Mouse (Mus musculus): ENCODE data around the gene Neb. TPM values are rescaled to one million over a fixed set of nuclear protein-coding genes. Genes with fewer than 3 reads are reported as not detected.
A peak's percentile ranks its signal among the peaks of the same experiment; 100 is the strongest.

Neb gene
- polyA plus RNA-seq, 3 experiments from 2014 or later, result 12.6 to 22.0 (median 14.4) TPM

DNA sequence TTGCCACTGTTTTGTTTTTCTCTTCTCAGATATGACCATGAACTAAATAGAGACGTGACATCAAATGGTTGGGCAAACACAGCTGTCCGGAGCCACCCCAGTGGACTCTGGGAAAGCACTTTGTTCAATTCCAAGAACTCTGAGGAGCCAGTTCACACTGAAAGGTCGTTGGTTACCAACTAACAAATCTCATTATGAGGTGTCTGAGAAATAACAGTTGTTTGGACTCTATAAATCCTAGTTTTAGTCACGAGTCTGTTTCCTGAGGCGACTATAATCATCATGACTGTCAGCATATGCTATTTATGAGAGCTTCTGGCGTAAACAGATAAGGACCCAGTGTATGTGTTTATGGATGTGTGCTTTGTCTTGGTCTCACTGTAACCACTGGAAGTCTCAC lies 5.8 kb downstream of the Neb start:
- no peak for ATAC-seq

DNA sequence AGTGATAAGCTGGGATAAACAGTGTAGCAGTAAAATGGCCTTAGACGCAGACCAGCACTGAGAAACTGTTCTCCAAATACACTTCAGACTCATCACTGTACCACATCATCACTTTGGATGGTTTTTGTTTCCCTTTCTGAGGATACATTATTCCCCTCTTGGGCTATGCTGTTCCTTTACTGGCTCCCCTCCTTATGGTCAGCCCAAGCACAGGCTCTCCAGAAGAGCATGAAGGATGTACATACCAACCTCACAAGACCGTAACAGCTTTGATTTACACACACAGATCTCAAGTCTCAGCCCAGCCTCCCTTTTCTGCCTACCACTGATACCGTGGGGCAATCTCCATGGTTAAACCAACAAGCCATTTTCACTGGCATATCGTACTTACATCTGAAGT lies 6.2 kb downstream of the Neb start:
- no peak for ATAC-seq

DNA sequence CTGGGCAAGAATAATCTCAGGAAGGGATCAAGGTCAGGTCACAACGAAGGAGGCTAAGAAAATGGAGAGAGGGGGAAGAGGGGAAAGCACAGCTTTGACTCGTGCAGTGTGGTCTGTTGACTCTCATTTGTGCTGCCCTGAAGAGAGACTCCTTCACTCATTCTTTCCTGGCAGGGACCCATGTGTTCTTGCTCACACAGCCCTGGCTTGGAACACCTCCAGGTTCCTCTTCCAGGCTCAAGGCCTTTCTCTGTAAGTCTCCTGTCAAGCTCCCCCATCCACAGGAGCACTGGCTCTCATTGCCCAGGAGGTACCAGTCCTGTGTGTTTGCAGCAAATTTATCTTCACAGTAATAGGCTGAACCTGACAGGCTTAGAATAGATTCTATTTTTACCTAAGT lies 7.2 kb downstream of the Neb start:
- ATAC-seq, result no peak

DNA sequence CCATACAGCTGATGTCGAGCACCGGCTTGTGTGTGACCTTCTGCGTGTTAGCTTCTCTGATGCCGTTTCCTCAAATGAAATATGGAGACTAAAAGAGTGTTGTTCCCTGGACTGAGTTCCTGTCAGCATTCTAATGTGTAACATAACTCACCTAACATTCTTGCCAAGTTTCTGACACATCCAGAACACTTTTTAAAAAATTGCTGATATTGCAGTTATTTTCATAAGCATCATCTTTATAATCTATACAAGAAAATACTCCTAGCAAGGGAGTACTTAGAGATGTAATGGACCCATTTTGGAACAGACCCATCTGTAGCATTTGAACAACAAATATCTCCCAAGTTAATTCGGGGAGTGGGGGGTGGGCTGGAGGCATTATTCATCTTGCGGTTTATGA lies 8.7 kb downstream of the Neb start:
- no peak for ATAC-seq

DNA sequence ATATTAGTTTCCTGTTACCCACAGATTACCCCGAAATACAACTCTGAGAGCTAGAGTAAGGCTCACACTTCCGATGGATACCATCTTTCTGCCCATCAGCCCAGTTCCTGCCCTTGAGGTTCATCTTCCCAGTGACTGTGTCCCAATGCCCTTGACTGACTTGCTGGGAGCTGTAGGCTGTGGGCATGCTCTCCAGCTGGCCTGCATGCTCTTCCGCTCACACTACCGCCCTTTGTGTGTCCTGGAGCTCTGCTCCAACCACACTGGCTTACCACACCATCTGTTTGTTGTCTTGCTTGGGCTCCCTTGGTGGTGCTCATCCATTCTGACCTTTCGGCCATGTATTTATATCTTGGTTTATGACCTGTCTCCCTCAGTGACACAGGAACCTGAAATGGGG lies 10.6 kb downstream of the Neb start:
- ATAC-seq, result no peak

DNA sequence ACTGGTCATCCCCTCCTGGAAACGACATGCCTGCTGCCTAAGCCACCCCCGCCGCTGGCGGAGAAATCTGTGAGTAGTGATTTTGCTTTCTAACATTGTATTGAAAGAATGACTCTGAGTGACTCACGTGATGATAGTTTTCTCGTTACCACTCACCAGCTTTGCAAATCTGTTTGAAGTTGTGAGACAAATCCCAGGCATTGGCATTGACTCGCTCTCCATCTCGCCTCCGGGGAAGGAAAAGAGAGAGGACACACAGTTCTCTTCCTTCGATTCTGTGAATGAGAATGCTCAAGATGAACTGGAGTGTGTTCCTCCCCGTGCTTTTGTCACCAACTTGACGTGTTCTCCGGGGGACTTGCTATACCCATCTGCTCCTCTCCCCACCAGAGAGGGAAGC lies 11.0 kb downstream of the Neb start:
- no peak for ATAC-seq

DNA sequence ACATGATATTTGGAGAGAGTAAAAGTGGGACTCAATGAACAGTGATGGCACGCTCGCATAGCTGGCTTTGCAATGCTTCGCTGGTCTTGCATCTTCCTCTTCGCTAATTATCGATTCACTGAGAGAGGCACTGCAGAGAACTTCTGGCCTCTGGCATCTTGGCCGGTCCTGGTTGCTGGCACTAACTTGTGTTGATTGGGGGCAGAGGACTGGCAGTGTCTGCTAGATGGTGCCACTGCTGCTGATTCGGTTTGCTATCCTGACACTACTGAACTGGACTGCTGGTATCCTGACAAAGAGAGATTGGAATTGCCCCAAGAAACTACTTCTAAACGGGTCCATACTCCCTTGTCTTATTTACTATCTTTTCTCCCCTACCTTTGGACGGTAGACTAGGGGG lies 17.2 kb downstream of the Neb start:
- no peak for ATAC-seq

DNA sequence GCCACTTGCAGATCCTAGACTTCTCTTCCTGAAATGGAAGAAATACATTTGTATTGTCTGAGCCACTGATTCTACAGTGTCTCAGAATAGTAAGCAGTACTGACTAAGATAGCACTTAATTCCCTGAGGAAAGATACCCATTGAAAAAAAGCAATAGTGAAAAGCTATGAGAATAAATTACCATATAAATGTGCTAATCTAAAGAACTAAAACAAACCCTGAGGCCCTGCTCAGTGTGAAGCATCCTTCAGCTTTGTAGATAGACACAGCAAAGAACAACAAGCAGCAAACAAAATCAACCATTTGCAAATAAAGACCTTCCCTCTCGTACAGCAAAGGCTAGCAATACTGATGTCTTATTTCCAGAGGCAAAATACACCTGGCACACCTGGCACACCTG lies 18.6 kb downstream of the Neb start:
- no peak for ATAC-seq

DNA sequence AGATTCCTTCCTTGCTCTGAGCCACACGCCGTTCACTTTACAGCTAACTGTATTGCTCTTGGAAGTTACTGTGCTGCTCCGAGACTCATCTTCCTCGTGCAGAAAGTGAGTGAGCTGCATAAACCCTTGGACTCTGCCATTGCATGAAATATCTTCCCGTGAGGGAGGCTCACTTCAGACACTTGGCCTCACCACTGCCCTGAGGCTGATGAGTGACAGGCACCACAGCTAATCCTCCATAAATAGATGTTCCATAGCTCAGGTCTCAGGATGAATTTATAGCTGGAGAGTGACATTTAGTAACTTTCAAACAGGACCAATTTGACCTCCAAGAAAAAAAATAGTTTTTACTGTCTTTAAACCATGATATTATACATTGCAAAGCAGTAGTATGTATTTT lies 20.1 kb downstream of the Neb start:
- no peak for ATAC-seq

DNA sequence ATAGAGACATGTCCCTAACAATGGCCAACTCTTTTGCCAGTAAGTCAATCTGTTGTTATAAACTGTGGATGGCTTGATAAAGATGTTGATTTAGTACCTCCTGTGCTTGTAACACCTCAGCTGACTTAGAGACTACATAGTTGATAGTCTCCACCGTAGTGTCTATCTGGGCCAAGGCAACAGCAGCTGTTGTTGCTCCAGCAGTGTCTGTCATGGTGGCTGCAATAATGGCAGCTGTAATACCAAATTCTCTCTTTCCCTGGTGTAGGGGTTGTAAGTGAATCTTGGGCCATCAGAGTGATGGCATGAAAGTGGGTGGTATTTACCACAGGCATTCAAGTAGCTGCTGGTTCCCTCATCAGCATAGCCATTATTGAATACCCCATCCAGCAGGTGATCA lies 27.2 kb downstream of the Neb start:
- ATAC-seq, result no peak

DNA sequence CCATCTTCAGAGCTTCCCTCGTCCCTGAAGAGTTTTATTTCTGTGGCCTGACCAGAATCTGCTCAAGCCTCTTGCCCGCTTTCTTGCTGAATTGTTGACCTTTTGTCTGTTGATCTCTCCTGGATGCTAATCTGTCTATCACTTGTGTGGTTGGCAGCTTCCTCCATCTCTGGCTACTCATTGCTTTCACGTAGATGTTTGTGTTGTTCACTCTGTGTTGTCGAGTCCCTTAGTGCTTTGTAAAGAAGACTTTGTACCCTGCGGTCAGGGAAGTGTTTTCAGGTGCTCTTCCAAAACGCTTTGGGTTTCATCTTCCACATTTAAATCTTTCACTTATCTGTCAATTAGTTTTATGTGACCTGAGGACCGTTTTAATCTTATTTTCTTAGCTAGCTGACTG lies 37.3 kb downstream of the Neb start:
- no peak for ATAC-seq

DNA sequence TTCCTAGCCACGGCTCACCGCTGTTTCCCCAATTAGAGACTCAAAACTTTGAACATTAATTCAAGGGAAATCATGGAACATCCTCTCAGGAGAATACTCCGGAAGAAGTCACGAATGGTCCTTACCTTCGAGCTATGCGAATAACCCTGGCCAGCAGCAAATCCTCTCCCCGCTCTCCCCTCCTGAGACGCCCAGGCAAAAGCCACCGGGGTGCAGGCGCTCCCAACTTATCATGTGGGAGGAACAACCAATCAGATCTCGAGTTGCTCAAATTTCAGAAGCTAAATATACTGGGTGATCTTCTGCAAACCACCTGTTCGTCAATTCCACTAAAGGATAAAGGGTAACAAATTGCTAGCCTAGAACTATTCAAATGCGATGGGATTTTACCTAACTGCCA lies 42.7 kb downstream of the Neb start:
- no peak for ATAC-seq

DNA sequence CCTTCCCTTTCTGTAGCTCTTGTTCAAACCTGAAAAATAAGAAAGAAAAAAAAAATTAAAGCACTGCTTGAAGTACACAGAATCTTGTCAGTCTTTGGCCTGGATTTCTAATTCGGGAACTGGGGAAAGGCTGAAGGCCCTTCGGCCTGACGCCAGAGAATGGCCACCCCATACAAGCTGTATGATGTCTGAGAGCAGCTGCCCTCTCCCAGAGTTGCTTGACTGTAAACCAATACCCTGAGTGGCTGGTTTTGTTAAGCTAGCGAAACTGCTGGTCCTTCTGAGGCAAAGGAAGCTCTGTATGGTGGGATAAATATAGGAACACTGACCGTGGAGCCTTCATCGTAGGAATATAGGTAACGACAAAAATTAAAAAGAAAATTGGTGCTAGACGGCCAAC lies 43.2 kb downstream of the Neb start:
- ATAC-seq, result no peak

DNA sequence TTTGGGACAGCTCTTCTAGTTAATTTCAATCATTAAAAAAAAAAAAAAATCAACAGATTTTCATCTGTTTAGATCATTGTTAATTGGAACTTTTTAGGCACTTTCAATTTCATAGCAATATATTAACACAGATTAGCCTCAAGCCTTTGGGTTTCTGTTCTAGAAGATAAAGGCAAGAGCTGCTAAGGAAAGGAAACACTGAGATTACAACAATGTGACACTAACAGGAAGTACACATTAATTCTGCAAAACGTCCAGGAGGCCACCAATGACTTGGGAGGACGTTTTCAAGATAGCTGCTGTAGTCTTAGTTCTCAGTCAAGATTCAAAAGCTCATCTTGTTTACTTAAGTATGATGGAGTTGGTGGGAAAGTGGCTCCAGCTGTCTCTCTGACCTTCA lies 44.7 kb downstream of the Neb start:
- no peak for ATAC-seq

DNA sequence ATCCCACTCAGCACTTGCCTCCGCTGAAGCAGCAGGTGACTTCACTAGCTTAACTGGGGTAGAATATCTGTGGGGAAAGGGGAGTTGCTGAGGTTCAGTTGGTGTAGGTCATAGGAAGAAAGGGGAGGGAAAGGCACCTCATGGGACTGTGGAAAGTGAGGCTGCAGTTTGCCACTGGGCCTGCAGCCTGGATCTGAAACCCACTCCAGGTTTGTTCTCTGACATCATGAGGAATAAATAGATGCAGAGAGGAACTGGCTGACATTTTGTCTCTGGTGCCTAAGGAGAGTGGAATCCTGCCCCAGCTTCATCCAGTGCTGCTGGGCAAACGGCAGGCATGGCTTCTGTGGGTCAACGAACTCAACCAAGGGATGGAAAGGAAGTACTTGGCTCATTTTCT lies 46.5 kb downstream of the Neb start:
- no peak for ATAC-seq

DNA sequence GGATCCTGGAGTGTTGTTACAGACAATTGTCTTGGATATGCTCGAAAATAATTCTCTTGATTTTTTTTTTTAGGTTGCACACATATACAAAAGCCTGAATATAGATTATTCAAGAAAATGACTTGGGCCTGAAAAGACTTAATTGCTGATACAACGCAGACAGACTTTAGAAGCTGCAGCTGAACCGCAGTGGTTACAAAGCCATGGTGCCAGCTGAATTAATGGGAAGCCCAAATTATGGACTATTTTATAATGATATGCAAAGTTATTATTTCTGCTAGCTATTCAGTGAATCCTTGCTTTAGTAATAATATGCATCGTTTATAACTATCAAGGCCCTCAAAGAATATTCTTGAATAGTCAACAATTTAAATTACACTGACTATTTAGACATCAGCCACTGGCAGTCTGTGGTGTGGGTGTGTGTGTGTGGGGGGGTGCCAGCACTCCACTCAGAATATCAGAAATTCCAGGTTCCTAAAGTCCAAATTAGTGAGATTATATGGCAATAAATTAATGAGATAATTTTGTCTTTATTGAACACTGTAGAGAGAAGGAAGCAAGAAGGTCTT lies 50.9 kb downstream of the Neb start:
- ATAC-seq, result no peak

DNA sequence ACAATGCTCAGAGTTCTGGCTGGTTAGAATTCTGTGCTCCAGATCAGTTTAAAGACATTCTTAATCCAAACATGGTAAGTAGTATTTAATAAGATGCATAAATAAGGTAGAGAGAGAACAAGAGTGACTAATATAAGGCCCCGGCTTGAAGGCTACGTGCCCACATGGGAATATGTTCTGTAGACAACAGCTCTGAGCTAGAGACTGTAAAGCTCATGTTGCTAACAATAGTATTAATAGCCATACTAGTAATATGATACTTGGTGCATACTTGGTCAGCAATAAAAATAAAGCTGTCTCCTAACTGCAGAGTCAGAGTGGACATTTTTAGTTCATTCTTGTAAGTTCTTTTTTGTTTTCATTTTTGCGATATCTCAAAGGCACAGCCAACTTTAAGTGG lies 56.4 kb downstream of the Neb start:
- ATAC-seq, result no peak

DNA sequence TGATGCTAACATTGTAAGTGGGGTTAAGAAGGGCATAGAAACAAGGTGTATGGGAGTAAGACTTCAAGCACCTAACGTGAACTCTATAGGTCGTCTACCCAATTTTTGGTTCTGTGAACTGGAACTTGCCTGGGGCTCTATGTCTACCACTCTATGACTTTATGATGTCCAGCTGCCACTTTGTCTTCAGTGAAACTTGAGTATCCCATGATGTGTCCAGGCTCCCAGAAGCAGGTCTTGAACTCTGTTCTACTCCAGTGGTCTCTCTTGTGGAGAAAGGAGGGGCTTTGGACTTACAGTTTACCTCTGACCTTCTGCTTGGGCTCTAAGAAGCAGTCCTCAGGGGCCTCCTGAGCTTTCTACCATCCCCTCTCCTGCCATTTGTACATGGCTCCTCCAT lies 58.1 kb downstream of the Neb start:
- ATAC-seq, result no peak

DNA sequence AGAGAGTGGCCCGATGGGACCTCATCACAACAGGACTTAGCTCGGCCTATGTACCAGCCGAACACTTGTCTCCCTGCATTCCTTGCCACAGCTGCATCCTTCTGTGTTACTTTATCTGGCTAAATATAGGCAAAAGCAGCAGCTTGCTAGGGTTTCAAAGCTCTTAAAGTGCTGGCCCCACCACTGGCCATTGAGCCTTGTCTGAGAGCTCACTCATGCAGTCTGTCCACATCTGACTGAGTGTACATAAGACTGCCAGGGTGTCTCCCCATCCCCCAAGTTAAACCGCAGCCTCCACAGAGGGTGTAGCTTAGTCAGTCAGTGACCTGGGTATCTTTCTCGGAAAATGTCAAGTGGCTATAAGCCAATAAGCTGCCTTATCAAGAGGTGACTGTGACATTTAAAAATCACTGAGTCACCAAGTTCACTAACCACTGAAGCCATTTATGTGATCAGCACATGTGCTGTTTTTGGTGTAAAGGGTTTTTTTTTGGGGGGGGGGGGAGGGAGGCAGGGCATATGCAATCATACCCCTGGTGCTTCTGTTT lies 59.2 kb downstream of the Neb start:
- ATAC-seq, result peak; percentile 70

DNA sequence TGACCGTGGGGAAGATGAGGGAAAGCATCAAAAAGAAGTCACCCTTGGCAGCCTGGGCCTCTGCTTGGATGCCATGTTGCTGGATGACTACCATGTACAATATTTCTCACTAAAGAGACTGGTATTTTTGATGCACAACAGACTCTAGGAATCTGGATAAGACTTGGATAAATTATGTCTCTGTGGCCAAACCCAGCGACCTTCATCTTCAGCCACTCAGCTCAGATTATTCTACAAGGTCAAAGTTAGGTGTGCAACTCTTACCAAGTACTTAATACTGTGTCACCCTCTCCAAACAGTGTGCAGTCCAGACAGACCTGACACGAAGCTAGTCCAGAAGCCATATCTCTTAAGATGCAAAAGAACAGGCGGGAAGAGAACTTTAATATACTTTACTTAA lies 60.8 kb downstream of the Neb start:
- ATAC-seq, result no peak

DNA sequence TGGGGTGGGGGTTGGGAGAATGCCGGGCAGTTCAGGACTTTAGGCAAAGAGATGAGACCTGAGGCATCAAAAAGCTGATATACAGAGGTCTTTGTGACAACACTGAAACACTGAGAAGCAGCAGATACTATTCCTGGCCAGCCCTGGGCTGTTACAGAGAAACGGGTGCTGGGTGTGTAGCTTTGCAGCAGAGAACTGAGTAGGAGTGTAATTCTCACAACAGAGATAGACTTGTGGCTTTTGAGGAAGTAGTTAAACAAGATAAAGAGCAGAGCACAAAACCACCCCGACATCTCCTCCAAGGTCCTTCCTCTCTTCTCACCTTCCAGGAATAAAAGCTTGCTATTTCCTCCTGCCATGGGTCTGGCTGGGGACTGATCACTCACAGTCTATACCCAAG lies 62.5 kb downstream of the Neb start:
- ATAC-seq, result peak; percentile 39

DNA sequence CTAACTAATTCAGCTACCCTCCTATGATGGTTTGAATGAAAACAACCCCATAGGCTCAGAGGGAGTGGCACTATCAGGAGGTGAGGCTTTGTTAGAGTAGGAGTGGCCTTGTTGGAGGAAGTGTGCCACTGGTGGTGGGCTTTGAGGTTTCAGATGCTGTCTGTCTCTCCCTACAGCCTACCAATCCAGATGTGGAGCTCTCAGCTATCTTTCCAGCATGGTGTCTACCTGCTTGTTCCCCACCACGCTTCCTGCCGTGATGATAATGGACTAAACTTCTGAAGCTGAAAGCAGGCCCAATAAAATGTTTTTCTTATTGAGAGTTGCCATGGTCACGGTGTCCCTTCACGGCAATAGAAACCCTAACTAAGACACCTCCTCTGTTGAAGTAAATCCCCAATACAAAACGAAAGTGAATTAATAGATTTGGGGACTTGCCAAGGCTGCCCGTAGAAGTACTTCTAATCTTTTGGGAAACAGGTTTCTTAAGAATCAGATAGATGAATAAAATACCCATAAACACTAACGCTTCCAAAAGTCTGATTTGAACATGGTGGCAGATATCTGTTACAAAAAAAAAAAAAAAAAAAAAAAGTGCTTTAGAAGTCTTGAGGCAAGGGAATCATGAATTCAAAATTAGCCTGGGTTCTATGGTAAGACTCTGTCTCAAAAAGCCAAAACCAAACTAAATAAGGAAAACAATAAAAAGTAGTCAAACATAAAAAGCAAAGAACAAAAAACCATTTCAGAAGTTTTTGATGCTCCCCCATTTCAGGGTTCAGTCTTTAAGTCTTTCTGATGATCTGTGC lies 63.1 kb downstream of the Neb start:
- peak; percentile 57 for ATAC-seq

DNA sequence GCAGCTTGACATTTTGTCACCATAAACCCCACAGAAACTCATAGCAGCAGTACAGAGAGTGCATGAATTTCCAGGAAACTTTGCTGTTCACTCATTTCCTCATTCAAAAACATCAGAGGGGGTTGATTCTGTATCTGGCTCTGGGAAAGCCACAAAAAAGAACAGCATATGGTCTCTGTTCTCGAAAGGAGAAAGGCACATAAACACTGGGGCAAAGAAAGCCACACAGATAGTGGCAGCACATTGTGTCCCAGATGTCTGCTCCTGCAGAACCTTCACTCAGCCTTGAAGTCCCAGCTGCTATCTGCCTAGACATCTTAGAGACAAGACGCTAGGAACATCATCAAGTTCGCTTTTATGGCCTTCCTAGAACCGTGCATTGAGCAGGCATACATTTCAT lies 67.5 kb downstream of the Neb start:
- ATAC-seq, result no peak

DNA sequence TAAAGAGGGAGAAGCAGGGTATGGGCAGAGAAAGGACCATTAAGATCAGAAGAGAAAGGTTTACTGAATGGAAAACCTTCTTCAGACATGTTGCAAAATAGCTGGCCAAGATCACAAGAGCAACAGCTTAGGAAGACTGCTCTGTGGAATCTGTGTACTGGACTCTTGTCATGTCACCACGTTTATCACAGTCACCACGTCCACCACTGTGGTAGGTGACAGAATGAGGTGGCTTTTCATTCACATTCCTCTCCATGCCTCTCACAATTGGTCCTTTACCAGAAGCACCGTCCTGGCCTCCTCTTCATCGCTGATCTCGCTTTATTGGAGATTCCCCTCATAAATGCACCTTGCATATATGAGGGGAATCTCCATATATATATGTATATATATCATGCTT lies 71.6 kb downstream of the Neb start:
- ATAC-seq, result no peak

DNA sequence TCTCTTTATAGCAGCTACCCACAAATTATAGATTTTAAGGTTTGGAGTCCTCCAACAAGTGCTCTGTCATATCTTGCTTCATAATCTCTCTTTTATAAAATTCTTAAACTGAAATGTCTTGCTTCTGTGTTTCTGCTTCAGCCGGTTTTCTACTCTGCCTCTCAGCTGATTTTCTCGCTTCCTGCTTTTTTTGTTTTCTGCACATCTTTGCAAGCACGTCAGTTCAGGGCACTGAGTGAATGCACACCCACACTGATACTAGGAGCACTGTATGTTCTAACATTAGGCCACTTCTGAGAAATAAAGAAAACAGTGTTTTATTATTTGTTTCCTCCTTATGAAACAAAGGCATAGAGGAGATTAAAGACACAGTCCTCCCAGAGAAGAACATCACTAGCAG lies 73.7 kb downstream of the Neb start:
- ATAC-seq, result peak; percentile 58

Measured in inflammation-experienced regulatory T-cells, adult 6 months (primary cell).